In the genomic region with DNA sequence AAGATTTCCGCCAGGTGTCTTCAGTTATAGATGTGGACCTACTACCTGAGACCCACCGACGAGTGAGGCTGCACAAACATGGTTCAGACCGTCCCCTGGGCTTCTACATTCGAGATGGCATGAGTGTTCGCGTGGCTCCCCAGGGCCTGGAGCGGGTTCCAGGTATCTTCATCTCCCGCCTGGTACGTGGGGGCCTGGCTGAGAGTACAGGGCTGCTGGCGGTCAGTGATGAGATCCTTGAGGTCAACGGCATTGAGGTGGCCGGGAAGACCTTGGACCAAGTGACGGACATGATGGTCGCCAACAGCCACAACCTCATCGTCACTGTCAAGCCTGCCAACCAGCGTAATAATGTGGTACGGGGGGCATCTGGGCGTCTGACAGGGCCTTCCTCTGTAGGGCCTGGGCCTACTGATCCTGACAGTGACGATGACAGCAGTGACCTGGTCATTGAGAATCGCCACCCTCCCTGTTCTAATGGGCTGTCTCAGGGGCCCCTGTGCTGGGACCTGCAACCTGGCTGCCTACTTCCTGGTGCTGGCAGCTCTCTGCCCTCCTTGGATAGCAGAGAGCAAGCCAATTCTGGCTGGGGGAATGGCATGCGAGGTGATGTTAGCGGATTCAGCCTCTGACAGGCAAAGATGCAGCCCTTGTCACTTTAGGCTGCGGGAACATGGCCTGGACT, we compare ENCODE assay signal across 12 mouse cellular contexts. TPM values are rescaled to one million over a fixed set of nuclear protein-coding genes. Genes with fewer than 3 reads are reported as not detected.
A peak's percentile ranks its signal among the peaks of the same experiment; 100 is the strongest.
DNase-seq lines count a peak whose midpoint lies in the region; ATAC-seq lines count a peak whose summit lies in the region.
"Had no signal": no experiment of that assay in that cellular context is flagged by ENCODE, and none has a peak within 500 bp of the region (broad histone marks: within the 10 kb centered on the region; RNA-seq: fewer than 3 reads in every experiment).

No protein-coding gene starts in this region.

- H3K27me3 ChIP-seq in kidney, embryonic 15.5 days, result no peaks in the 10 kb centered on the region
- no peaks in the 10 kb centered on the region for H3K27me3 ChIP-seq in kidney, embryonic 16.5 days (ENCODE audit: insufficient read depth, low read length)
- no peaks in the 10 kb centered on the region for H3K27me3 ChIP-seq in limb, embryonic 13.5 days

- H3K27ac ChIP-seq in kidney, embryonic 15.5 days, result no peak overlapping the region
- H3K27ac ChIP-seq in kidney, embryonic 16.5 days (ENCODE audit: low read length), result no peak overlapping the region
- H3K27ac ChIP-seq in limb, embryonic 13.5 days, result no peak overlapping the region

- H3K9ac ChIP-seq in kidney, embryonic 15.5 days, result no peak overlapping the region
- no peak overlapping the region for H3K9ac ChIP-seq in kidney, embryonic 16.5 days (replicated peaks; ENCODE audit: low read length)
- H3K9ac ChIP-seq in limb, embryonic 13.5 days, result peak overlapping the region; percentile 10; the same call in 1 of the 2 replicates
- H3K9ac ChIP-seq: liver, postnatal 0 days had no signal

- peak overlapping the region; percentile 82; the same call in 1 of the 2 replicates for H3K4me2 ChIP-seq in kidney, embryonic 15.5 days
- H3K4me2 ChIP-seq in kidney, embryonic 16.5 days (replicated peaks; ENCODE audit: low read depth, low read length), result no peak overlapping the region
- no peak overlapping the region for H3K4me2 ChIP-seq in limb, embryonic 13.5 days (replicated peaks)

- peaks cover 38% of the 10 kb centered on the region for H3K36me3 ChIP-seq in kidney, embryonic 15.5 days
- H3K36me3 ChIP-seq in kidney, embryonic 16.5 days (ENCODE audit: insufficient read depth, low read length), result peaks cover 29% of the 10 kb centered on the region
- H3K36me3 ChIP-seq in limb, embryonic 13.5 days, result peaks cover 38% of the 10 kb centered on the region

- peaks cover 40% of the 10 kb centered on the region for H3K4me1 ChIP-seq in kidney, embryonic 15.5 days
- H3K4me1 ChIP-seq in kidney, embryonic 16.5 days (ENCODE audit: insufficient read depth, low read length), result peaks cover 33% of the 10 kb centered on the region
- peaks cover 34% of the 10 kb centered on the region for H3K4me1 ChIP-seq in limb, embryonic 13.5 days

- no peak for ATAC-seq in kidney, embryonic 15.5 days (replicated peaks; ENCODE audit: low FRiP score)
- ATAC-seq in kidney, embryonic 16.5 days (ENCODE audit: low FRiP score, low TSS enrichment), result no peak
- no peak for ATAC-seq in limb, embryonic 13.5 days (ENCODE audit: low FRiP score, low read depth)
- no peak for ATAC-seq in inflammation-experienced regulatory T-cells, adult 6 months
- ATAC-seq: liver, postnatal 0 days had no signal

- peak; percentile 57 for DNase-seq in brain, adult 2 months (ENCODE audit: low read depth, low spot score)
- peak; percentile 74 for DNase-seq in cerebellum, adult 9-11 months
- no peak for DNase-seq in adrenal gland, postnatal 36 days
- DNase-seq: adrenal gland, postnatal 25 days; kidney, postnatal 4 days; liver, postnatal 0 days had no signal

- 91% methylated on average over 24 of the region's 24 CpGs for WGBS in kidney, embryonic 15.5 days
- WGBS in kidney, embryonic 16.5 days, result 91% methylated on average over 24 of the region's 24 CpGs
- 92% methylated on average over 24 of the region's 24 CpGs for WGBS in limb, embryonic 13.5 days

- H3K4me3 ChIP-seq in kidney, embryonic 15.5 days (replicated peaks), result no peak overlapping the region
- no peak overlapping the region for H3K4me3 ChIP-seq in kidney, embryonic 16.5 days (ENCODE audit: low read length)
- H3K4me3 ChIP-seq in limb, embryonic 13.5 days, result 0 out of 2 replicates have a peak overlapping the region, but pooled peaks have one; percentile 71

- no peaks in the 10 kb centered on the region for H3K9me3 ChIP-seq in kidney, embryonic 15.5 days (replicated peaks)
- no peaks in the 10 kb centered on the region for H3K9me3 ChIP-seq in kidney, embryonic 16.5 days (ENCODE audit: low read length)
- H3K9me3 ChIP-seq in limb, embryonic 13.5 days, result no peaks in the 10 kb centered on the region

RNA-seq across cellular contexts. Expression of gene Pard6a, which starts 1.9 kb away (rescaled TPM):
- polyA plus RNA-seq in kidney, embryonic 15.5 days (2015; fragmentation: Nextera tagmentation; extraction: Ambion mirVana), result 16.9 and 18.0 TPM in 2 replicates
- 18.0 and 20.1 TPM in 2 replicates for polyA plus RNA-seq in kidney, embryonic 16.5 days (2015; fragmentation: Nextera tagmentation; extraction: Ambion mirVana)
- polyA plus RNA-seq in limb, embryonic 13.5 days (2015; fragmentation: Nextera tagmentation; extraction: Ambion mirVana), result 17.7 TPM in 2 replicates
- 10 to 100 TPM; 10.7 to 14.0 TPM for total RNA-seq in adrenal gland, postnatal 36 days (2021)
- polyA plus RNA-seq in inflammation-experienced regulatory T-cells, adult 6 months (2017; shearing (Covaris generic)), result 10 to 100 TPM in 1 of 3 experiments, 1 to 10 TPM in 2; 7.2 to 11.0 (median 9.0) TPM

RNA-seq across cellular contexts. Expression of gene Acd, which starts 2.0 kb away (rescaled TPM):
- polyA plus RNA-seq in kidney, embryonic 15.5 days (2015; fragmentation: Nextera tagmentation; extraction: Ambion mirVana), result 55.3 and 67.2 TPM in 2 replicates
- polyA plus RNA-seq in kidney, embryonic 16.5 days (2015; fragmentation: Nextera tagmentation; extraction: Ambion mirVana), result 65.7 and 67.6 TPM in 2 replicates
- polyA plus RNA-seq in limb, embryonic 13.5 days (2015; fragmentation: Nextera tagmentation; extraction: Ambion mirVana), result 81.5 and 83.9 TPM in 2 replicates
- total RNA-seq in adrenal gland, postnatal 36 days (2021), result 10 to 100 TPM; 24.9 to 26.3 TPM
- polyA plus RNA-seq in inflammation-experienced regulatory T-cells, adult 6 months (2017; shearing (Covaris generic)), result 10 to 100 TPM; 53.2 to 71.2 (median 54.5) TPM

RNA-seq across cellular contexts. Expression of gene 4933405L10Rik, which starts 4.6 kb away (rescaled TPM):
- polyA plus RNA-seq in kidney, embryonic 15.5 days (2015; fragmentation: Nextera tagmentation; extraction: Ambion mirVana), result 0.26 TPM in 1 of 2 replicates, not detected in the other
- polyA plus RNA-seq in kidney, embryonic 16.5 days (2015; fragmentation: Nextera tagmentation; extraction: Ambion mirVana), result not detected in 2 replicates
- polyA plus RNA-seq in limb, embryonic 13.5 days (2015; fragmentation: Nextera tagmentation; extraction: Ambion mirVana), result 0.36 TPM in 1 of 2 replicates, not detected in the other
- total RNA-seq in adrenal gland, postnatal 36 days (2021), result not detected
- polyA plus RNA-seq in inflammation-experienced regulatory T-cells, adult 6 months (2017; shearing (Covaris generic)), result not detected
- total RNA-seq: adrenal gland, postnatal 25 days had no signal
- polyA plus RNA-seq: liver, postnatal 0 days; spleen, adult 2 months; thymus, postnatal 0 days had no signal

RNA-seq across cellular contexts. Expression of gene Enkd1, which starts 5.1 kb away (rescaled TPM):
- 28.8 and 31.0 TPM in 2 replicates for polyA plus RNA-seq in kidney, embryonic 15.5 days (2015; fragmentation: Nextera tagmentation; extraction: Ambion mirVana)
- polyA plus RNA-seq in kidney, embryonic 16.5 days (2015; fragmentation: Nextera tagmentation; extraction: Ambion mirVana), result 29.0 and 34.1 TPM in 2 replicates
- 30.8 and 32.2 TPM in 2 replicates for polyA plus RNA-seq in limb, embryonic 13.5 days (2015; fragmentation: Nextera tagmentation; extraction: Ambion mirVana)
- 1 to 10 TPM; 4.5 to 4.9 TPM for total RNA-seq in adrenal gland, postnatal 36 days (2021)
- polyA plus RNA-seq in inflammation-experienced regulatory T-cells, adult 6 months (2017; shearing (Covaris generic)), result 1 to 10 TPM; 1.3 to 2.9 (median 1.9) TPM

RNA-seq across cellular contexts. Expression of gene Carmil2, which starts 16.8 kb away (rescaled TPM):
- 0.63 and 0.78 TPM in 2 replicates for polyA plus RNA-seq in kidney, embryonic 15.5 days (2015; fragmentation: Nextera tagmentation; extraction: Ambion mirVana)
- 0.49 and 0.52 TPM in 2 replicates for polyA plus RNA-seq in kidney, embryonic 16.5 days (2015; fragmentation: Nextera tagmentation; extraction: Ambion mirVana)
- polyA plus RNA-seq in limb, embryonic 13.5 days (2015; fragmentation: Nextera tagmentation; extraction: Ambion mirVana), result 0.55 and 0.77 TPM in 2 replicates
- total RNA-seq in adrenal gland, postnatal 36 days (2021), result 1 to 10 TPM; 1.2 to 1.4 TPM
- polyA plus RNA-seq in inflammation-experienced regulatory T-cells, adult 6 months (2017; shearing (Covaris generic)), result 1 to 10 TPM; 4.6 to 6.8 (median 6.6) TPM

Comparison
In these comparisons a context has a peak if more than half of its experiments do, and no peak if none do; other contexts are left out.
1. DNase-seq: peak in brain, adult 2 months (single experiment) and cerebellum, adult 9-11 months (single experiment); none in adrenal gland, postnatal 36 days (0 of 2).